Mouse (Mus musculus) testis, adult 10 weeks (tissue): ENCODE results near the gene Tead3. TPM values are rescaled to one million over a fixed set of nuclear protein-coding genes. Genes with fewer than 3 reads are reported as not detected.

Source experiments
- polyA plus RNA-seq: library from polyadenylated mRNA; stranded (reverse); fragments of 350-450 nt; fragmentation: Illumina TruSeq; extraction: RNeasy Lipid Tissue Mini Kit (QIAGEN cat#74804); gene quantifications from one replicate; pipeline ENCODE4 v1.2.3, GENCODE M21; 2014; ENCODE audit warnings: low read depth, low replicate concordance

The Tead3 gene
- polyA plus RNA-seq, result 0.08 TPM

GRCm38 (mm10) chr17:28350466-28351352 is at the start of gene Tead3:
TSS of gene Tead3 (minus strand) at chr17:28350817.

GRCm38 (mm10) chr17:28365122-28365521 is 14.5 kb upstream of the Tead3 start, which contains the start of gene Tulp1:
TSS of gene Tulp1 (minus strand) at chr17:28365222.

GRCm38 (mm10) chr17:28328366-28328928 is 22.2 kb downstream of the Tead3 start, which contains the start of gene Rpl10a:
TSS of gene Rpl10a (plus strand) at chr17:28328471.

GRCm38 (mm10) chr17:28313212-28313879 is 37.3 kb downstream of the Tead3 start, which contains the start of gene Fance:
TSS of gene Fance (plus strand) at chr17:28313519.

Other genes with a start within 250 kb of the Tead3 start
- gene Scube3, start 208.7 kb downstream of the Tead3 start, polyA plus RNA-seq, result 0.21 TPM
- 2.1 TPM for gene Zfp523, start 173.7 kb downstream of the Tead3 start, polyA plus RNA-seq
- not detected for gene Def6, start 143.0 kb downstream of the Tead3 start, polyA plus RNA-seq
- 0.24 TPM for gene Ppard, start 118.1 kb downstream of the Tead3 start, polyA plus RNA-seq
- not detected for gene Fance, start 37.3 kb downstream of the Tead3 start, polyA plus RNA-seq
- gene Rpl10a, start 22.3 kb downstream of the Tead3 start, polyA plus RNA-seq, result 54.1 TPM
- not detected for gene Tulp1, start 14.4 kb upstream of the Tead3 start, polyA plus RNA-seq
- gene Fkbp5, start 166.7 kb upstream of the Tead3 start, polyA plus RNA-seq, result 38.6 TPM
- 79.2 TPM for gene Armc12, start 180.0 kb upstream of the Tead3 start, polyA plus RNA-seq
- gene Clpsl2, start 198.6 kb upstream of the Tead3 start, polyA plus RNA-seq, result not detected
- gene Clps, start 209.9 kb upstream of the Tead3 start, polyA plus RNA-seq, result not detected
- not detected for gene Lhfpl5, start 224.8 kb upstream of the Tead3 start, polyA plus RNA-seq